Mouse (Mus musculus): ENCODE measurements around the gene Amz2. TPM values are rescaled to one million over a fixed set of nuclear protein-coding genes. Genes with fewer than 3 reads are reported as not detected.

Amz2 gene
- total and polyA plus RNA-seq, 3 experiments: 17.3 to 127 (median 114) TPM

- ATAC-seq (ENCODE audit: extremely low read depth, insufficient number of reproducible peaks, low FRiP score, poor library complexity, severe bottlenecking) (no peak), DNase-seq (ENCODE audit: low spot score) (no peak)
- TF ChIP-seq GATA2 (IDR thresholded peaks at IDR 0.05; ENCODE audit: borderline replicate concordance, low read depth, low read length): no peak
- no peak for TF ChIP-seq TAL1 (conservative IDR thresholded peaks at IDR 0.05; ENCODE audit: low read depth, low read length)
- no peak for TF ChIP-seq GATA1 (IDR thresholded peaks at IDR 0.05; ENCODE audit: borderline replicate concordance, low read length)
- TF ChIP-seq CTCF (IDR thresholded peaks at IDR 0.05; ENCODE audit: low read depth, low read length): no peak
- TF ChIP-seq POLR2AphosphoS5 (IDR thresholded peaks at IDR 0.05; ENCODE audit: insufficient replicate concordance, low read depth, low read length): no peak
Observed at GRCm38 (mm10) chr11:109477606-109478380, 52.0 kb downstream of the Amz2 start.

DNA sequence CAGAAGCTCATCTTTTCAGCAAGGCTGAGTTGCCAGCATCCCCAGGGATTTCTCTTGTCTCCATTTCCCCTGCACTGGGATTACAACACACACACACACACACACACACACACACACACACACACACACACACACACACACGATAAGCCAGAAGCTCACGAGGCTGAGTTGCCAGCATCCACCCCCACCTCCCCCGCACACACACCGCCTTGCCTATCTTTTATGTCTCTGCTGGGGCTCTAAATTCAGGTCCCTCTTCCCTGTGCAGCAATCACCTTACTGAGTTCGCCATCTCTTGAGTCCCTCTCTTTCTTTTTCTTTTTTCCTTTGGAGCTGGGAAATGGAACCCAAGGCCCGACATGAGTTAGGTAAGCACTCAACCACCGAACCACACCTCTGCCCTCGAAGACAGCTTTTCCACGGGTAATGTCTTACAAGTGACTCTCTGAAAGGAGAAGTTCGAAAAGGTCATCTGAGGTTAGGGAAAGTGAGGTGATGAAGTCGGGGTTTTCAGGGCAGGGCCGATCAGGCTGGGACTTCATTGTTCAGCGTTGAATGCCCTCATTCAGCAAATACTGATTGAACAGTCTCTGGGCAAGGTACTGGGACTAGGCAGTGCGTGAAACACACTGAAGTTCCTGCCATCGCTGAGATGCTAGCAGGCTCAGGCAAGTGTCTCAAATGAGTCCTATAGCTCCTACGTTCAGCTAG is 54.0 kb downstream of the Amz2 start:
- H3K4me1 ChIP-seq (ENCODE audit: insufficient read depth, low read depth, low read length): peaks cover 70% of the 10 kb centered on the region
- H3K4me3 ChIP-seq (ENCODE audit: low read depth, low read length): peak overlapping the region; percentile 4; the same call in 1 of the 2 replicates
- no peaks in the 10 kb centered on the region for H3K27me3 ChIP-seq (ENCODE audit: insufficient read depth, low read length)
- peak; percentile 50; the same call in 1 of the 2 replicates for ATAC-seq (ENCODE audit: extremely low read depth, insufficient number of reproducible peaks, low FRiP score, poor library complexity, severe bottlenecking)
- peak; percentile 35 for DNase-seq (ENCODE audit: low spot score)
- 0 out of 2 replicates have a peak, but pooled peaks cover 2% of the 10 kb centered on the region for H3K9me3 ChIP-seq (replicated peaks)
- TF ChIP-seq GATA1 (IDR thresholded peaks at IDR 0.05; ENCODE audit: borderline replicate concordance, low read length) (no peak), GATA2 (IDR thresholded peaks at IDR 0.05; ENCODE audit: borderline replicate concordance, low read depth, low read length) (no peak), POLR2AphosphoS5 (IDR thresholded peaks at IDR 0.05; ENCODE audit: insufficient replicate concordance, low read depth, low read length) (no peak), CTCF (IDR thresholded peaks at IDR 0.05; ENCODE audit: low read depth, low read length) (no peak), TAL1 (conservative IDR thresholded peaks at IDR 0.05; ENCODE audit: low read depth, low read length) (no peak)
- peaks cover 19% of the 10 kb centered on the region for H3K36me3 ChIP-seq (replicated peaks)

More at GRCm38 (mm10) chr11:109477606-109478380, 52.0 kb downstream of the Amz2 start:
- Histone ChIP-seq H3K4me3 (ENCODE audit: low read depth, low read length) (no peak overlapping the region), H3K27me3 (ENCODE audit: insufficient read depth, low read length) (no peaks in the 10 kb centered on the region), H3K9me3 (replicated peaks) (0 out of 2 replicates have a peak, but pooled peaks cover 1% of the 10 kb centered on the region), H3K36me3 (replicated peaks) (peaks cover 19% of the 10 kb centered on the region), H3K4me1 (ENCODE audit: insufficient read depth, low read depth, low read length) (peaks cover 77% of the 10 kb centered on the region)

DNA sequence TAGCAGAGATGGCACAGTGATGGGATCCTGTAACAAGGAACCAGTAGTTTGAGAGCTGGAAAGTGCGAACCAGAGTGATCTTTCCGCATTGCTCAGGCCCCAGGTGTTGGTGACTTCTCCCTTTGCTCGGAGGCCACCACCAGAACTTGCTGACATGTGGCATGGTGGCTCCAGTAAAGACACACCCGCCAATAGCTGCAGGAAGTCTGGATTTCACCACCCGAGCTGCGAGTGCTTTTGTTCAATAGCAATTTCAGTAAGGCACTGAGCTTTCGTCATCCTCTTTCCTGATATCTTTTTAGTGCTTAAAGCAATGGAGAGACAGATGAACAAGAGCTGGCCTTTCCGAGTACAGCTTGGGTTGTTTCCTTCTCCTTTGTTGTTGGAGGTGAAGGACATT is 54.7 kb downstream of the Amz2 start:
- ATAC-seq (ENCODE audit: extremely low read depth, insufficient number of reproducible peaks, low FRiP score, poor library complexity, severe bottlenecking) (no peak), DNase-seq (ENCODE audit: low spot score) (no peak)
- Histone ChIP-seq H3K4me1 (ENCODE audit: insufficient read depth, low read depth, low read length) (peaks cover 73% of the 10 kb centered on the region), H3K9me3 (replicated peaks) (0 out of 2 replicates have a peak, but pooled peaks cover 2% of the 10 kb centered on the region), H3K4me3 (ENCODE audit: low read depth, low read length) (no peak overlapping the region; the same call in 1 of the 2 replicates), H3K27me3 (ENCODE audit: insufficient read depth, low read length) (no peaks in the 10 kb centered on the region), H3K36me3 (replicated peaks) (peaks cover 16% of the 10 kb centered on the region)
- TF ChIP-seq GATA1 (IDR thresholded peaks at IDR 0.05; ENCODE audit: borderline replicate concordance, low read length): no peak
- TF ChIP-seq CTCF (IDR thresholded peaks at IDR 0.05; ENCODE audit: low read depth, low read length): no peak
- no peak for TF ChIP-seq POLR2AphosphoS5 (IDR thresholded peaks at IDR 0.05; ENCODE audit: insufficient replicate concordance, low read depth, low read length)
- no peak for TF ChIP-seq TAL1 (conservative IDR thresholded peaks at IDR 0.05; ENCODE audit: low read depth, low read length)
- TF ChIP-seq GATA2 (IDR thresholded peaks at IDR 0.05; ENCODE audit: borderline replicate concordance, low read depth, low read length): no peak

- Histone ChIP-seq H3K36me3 (replicated peaks) (peaks cover 5% of the 10 kb centered on the region), H3K9me3 (replicated peaks) (0 out of 2 replicates have a peak, but pooled peaks cover 2% of the 10 kb centered on the region), H3K27me3 (ENCODE audit: insufficient read depth, low read length) (no peaks in the 10 kb centered on the region), H3K4me3 (ENCODE audit: low read depth, low read length) (no peak overlapping the region), H3K4me1 (ENCODE audit: insufficient read depth, low read depth, low read length) (peaks cover 45% of the 10 kb centered on the region)
- no peak for ATAC-seq (ENCODE audit: extremely low read depth, insufficient number of reproducible peaks, low FRiP score, poor library complexity, severe bottlenecking)
- TF ChIP-seq CTCF (IDR thresholded peaks at IDR 0.05; ENCODE audit: low read depth, low read length) (no peak), POLR2AphosphoS5 (IDR thresholded peaks at IDR 0.05; ENCODE audit: insufficient replicate concordance, low read depth, low read length) (no peak), TAL1 (conservative IDR thresholded peaks at IDR 0.05; ENCODE audit: low read depth, low read length) (no peak), GATA1 (IDR thresholded peaks at IDR 0.05; ENCODE audit: borderline replicate concordance, low read length) (no peak), GATA2 (IDR thresholded peaks at IDR 0.05; ENCODE audit: borderline replicate concordance, low read depth, low read length) (no peak)
- no peak for DNase-seq (ENCODE audit: low spot score)
Observed at GRCm38 (mm10) chr11:109485398-109486045, 59.8 kb downstream of the Amz2 start.

- 0 out of 2 replicates have a peak, but pooled peaks cover 2% of the 10 kb centered on the region for H3K9me3 ChIP-seq (replicated peaks)
- H3K4me1 ChIP-seq (ENCODE audit: insufficient read depth, low read depth, low read length): peaks cover 42% of the 10 kb centered on the region
- DNase-seq (ENCODE audit: low spot score): no peak
- H3K36me3 ChIP-seq (replicated peaks): peaks cover 5% of the 10 kb centered on the region
- no peaks in the 10 kb centered on the region for H3K27me3 ChIP-seq (ENCODE audit: insufficient read depth, low read length)
- H3K4me3 ChIP-seq (ENCODE audit: low read depth, low read length): no peak overlapping the region
- TF ChIP-seq GATA1 (IDR thresholded peaks at IDR 0.05; ENCODE audit: borderline replicate concordance, low read length) (no peak), POLR2AphosphoS5 (IDR thresholded peaks at IDR 0.05; ENCODE audit: insufficient replicate concordance, low read depth, low read length) (no peak), CTCF (IDR thresholded peaks at IDR 0.05; ENCODE audit: low read depth, low read length) (no peak), GATA2 (IDR thresholded peaks at IDR 0.05; ENCODE audit: borderline replicate concordance, low read depth, low read length) (no peak), TAL1 (conservative IDR thresholded peaks at IDR 0.05; ENCODE audit: low read depth, low read length) (no peak)
- no peak for ATAC-seq (ENCODE audit: extremely low read depth, insufficient number of reproducible peaks, low FRiP score, poor library complexity, severe bottlenecking)
Observed at GRCm38 (mm10) chr11:109487111-109487510, 61.4 kb downstream of the Amz2 start.
